Mouse (Mus musculus) liver, embryonic 14.5 days (tissue): ENCODE data around the gene Ror1. TPM values are rescaled to one million over a fixed set of nuclear protein-coding genes. Genes with fewer than 3 reads are reported as not detected.

Experiments
- ATAC-seq: fragments of 200-750 bp; cut with Nextera tagmentation; 2 replicates; pipeline ENCODE4 v1.8.0; 2017; ENCODE audit warnings: moderate number of reproducible peaks, mild to moderate bottlenecking, moderate library complexity; ENCODE audit not compliant: insufficient read depth
- DNase-seq, 3 experiments: peaks; one replicate each; pipeline ENCODE4 v3.0.0-alpha.2; 2012 to 2013; ENCODE audit warnings: low read depth in 3 of 3, low spot score in 3 of 3
- H3K27ac ChIP-seq: fragments of 300-500 bp; sonication (generic); 2 replicates; pipeline ENCODE4 v1.5.1; 2014; ENCODE audit warnings: moderate library complexity, mild to moderate bottlenecking, control low read depth, inconsistent platforms
- H3K27me3 ChIP-seq: fragments of 300-500 bp; sonication (generic); 2 replicates; pipeline ENCODE4 v1.6.1; 2014; ENCODE audit warnings: mild to moderate bottlenecking, low read length, moderate library complexity; ENCODE audit not compliant: control insufficient read depth, insufficient read depth
- H3K36me3 ChIP-seq: fragments of 300-500 bp; sonication (generic); replicated peaks from 2 replicates; pipeline ENCODE4 v1.6.1; 2014; ENCODE audit warnings: low read depth; ENCODE audit not compliant: control insufficient read depth, insufficient read depth
- H3K4me1 ChIP-seq, 2 experiments: fragments of 200-500 bp in 1 of 2; fragments of 300-500 bp in 1 of 2; sonication (generic) in 1 of 2; replicated peaks; 2 replicates each; pipeline ENCODE4 v1.6.1; 2012 to 2014; ENCODE audit warnings: antibody characterized with exemption in 1 of 2, inconsistent platforms in 1 of 2, low read length in 1 of 2; ENCODE audit not compliant: control insufficient read depth in 2 of 2, insufficient read depth in 2 of 2
- H3K4me2 ChIP-seq: fragments of 300-500 bp; sonication (generic); 2 replicates; pipeline ENCODE4 v1.6.1; 2014; ENCODE audit warnings: low read depth, mild to moderate bottlenecking, control low read depth, moderate library complexity
- H3K4me3 ChIP-seq, 2 experiments: fragments of 200-500 bp in 1 of 2; fragments of 300-500 bp in 1 of 2; sonication (generic) in 1 of 2; 2 replicates each; pipeline ENCODE4 v1.5.1; 2012 to 2014; ENCODE audit warnings: low read depth in 2 of 2, low read length in 2 of 2, mild to moderate bottlenecking in 2 of 2, control low read depth in 1 of 2, inconsistent platforms in 1 of 2, moderate library complexity in 1 of 2; ENCODE audit not compliant: insufficient read depth in 1 of 2
- H3K9ac ChIP-seq: fragments of 300-500 bp; sonication (generic); replicated peaks from 2 replicates; pipeline ENCODE4 v1.6.1; 2014; ENCODE audit warnings: mild to moderate bottlenecking, control low read depth, moderate library complexity
- H3K9me3 ChIP-seq: fragments of 300-500 bp; sonication (generic); 2 replicates; pipeline ENCODE4 v1.6.1; 2016; ENCODE audit warnings: low read length, mixed read lengths; ENCODE audit not compliant: control insufficient read depth
- CTCF ChIP-seq: IDR thresholded peaks from 2 replicates; pipeline ENCODE4 v1.5.1; 2016; ENCODE audit warnings: antibody characterized with exemption, low read depth, control low read depth
- EP300 ChIP-seq: IDR thresholded peaks from 2 replicates; pipeline ENCODE4 v1.6.1; 2016; ENCODE audit warnings: antibody characterized with exemption, low read depth
- WGBS: fragments of 180-500 bp; shearing (Covaris S2); extraction: QIAGEN DNeasy Blood & Tissue Kit; methylation state at CpG from one replicate; pipeline ENCODE4 v1.1.7; 2014; ENCODE audit not compliant: insufficient replicate concordance; 5-methylcytosine and 5-hydroxymethylcytosine counted together
- polyA plus RNA-seq, 2 experiments: library from polyadenylated mRNA; depleted of rRNA in 1 of 2; stranded (reverse) in 1 of 2; unstranded in 1 of 2; fragments of >200 nt; fragmentation: Nextera tagmentation in 1 of 2; extraction: Ambion mirVana in 1 of 2; gene quantifications; 2 replicates each; pipeline versions ENCODE4 v1.2.1 to v1.2.3; 2012 to 2014

Gene Ror1
- polyA plus RNA-seq, 2 experiments = 0.08 to 0.23 TPM

GRCm38 (mm10) chr4:100061396-100062066, 34.1 kb upstream of the Ror1 start:
- ATAC-seq (no peak), DNase-seq (no peak)
- H3K9me3 ChIP-seq = no peaks in the 10 kb centered on the region
- TF ChIP-seq CTCF (no peak), EP300 (no peak)
- H3K9ac ChIP-seq = no peak overlapping the region
- H3K27me3 ChIP-seq = no peaks in the 10 kb centered on the region
- no peaks in the 10 kb centered on the region for H3K36me3 ChIP-seq
- H3K4me1 ChIP-seq = no peaks in the 10 kb centered on the region
- H3K27ac ChIP-seq = no peak overlapping the region
- no peak overlapping the region for H3K4me3 ChIP-seq
- 73% methylated on average over 19 of the region's 19 CpGs for WGBS
- no peak overlapping the region for H3K4me2 ChIP-seq

- WGBS = 54% methylated on average over 2 of the region's 2 CpGs
- DNase-seq = no peak
- H3K4me1 ChIP-seq = no peaks in the 10 kb centered on the region
Measured at GRCm38 (mm10) chr4:100065686-100066085, 29.9 kb upstream of the Ror1 start.

DNA sequence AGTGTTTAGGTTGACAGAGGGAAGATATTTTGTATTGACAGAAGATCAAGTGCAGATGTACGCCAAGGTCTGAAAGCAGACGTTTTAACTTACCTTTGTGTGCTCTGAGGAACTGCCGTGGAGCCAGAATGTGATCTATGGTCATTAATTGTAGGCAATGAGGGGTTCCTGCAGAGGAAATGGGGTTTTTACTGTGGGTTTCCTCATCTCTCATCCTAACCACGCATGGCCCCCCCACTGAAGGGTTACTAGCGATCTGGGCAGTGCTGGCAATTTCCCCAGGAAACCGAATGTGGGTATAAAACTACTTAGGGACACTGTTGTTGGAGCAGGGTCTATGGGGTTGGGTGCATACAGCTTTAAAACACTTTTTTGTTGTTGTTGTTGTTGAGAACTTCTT, 25.5 kb upstream of the Ror1 start:
- Histone ChIP-seq H3K27me3 (no peaks in the 10 kb centered on the region), H3K27ac (no peak overlapping the region), H3K9me3 (no peaks in the 10 kb centered on the region), H3K4me1 (no peaks in the 10 kb centered on the region), H3K9ac (no peak overlapping the region), H3K36me3 (no peaks in the 10 kb centered on the region), H3K4me2 (no peak overlapping the region), H3K4me3 (no peak overlapping the region)
- 22% methylated on average over 6 of the region's 6 CpGs for WGBS
- DNase-seq (no peak), ATAC-seq (no peak)
- no peak for TF ChIP-seq EP300
- TF ChIP-seq CTCF = no peak

More at GRCm38 (mm10) chr4:100065686-100066085, 29.9 kb upstream of the Ror1 start:
- H3K27me3 ChIP-seq = no peaks in the 10 kb centered on the region
- ATAC-seq = no peak
- no peaks in the 10 kb centered on the region for H3K9me3 ChIP-seq
- H3K4me3 ChIP-seq = no peak overlapping the region
- H3K27ac ChIP-seq = no peak overlapping the region
- H3K4me2 ChIP-seq = no peak overlapping the region
- H3K9ac ChIP-seq = no peak overlapping the region
- no peak for TF ChIP-seq CTCF
- TF ChIP-seq EP300 = no peak
- H3K36me3 ChIP-seq = no peaks in the 10 kb centered on the region

DNA sequence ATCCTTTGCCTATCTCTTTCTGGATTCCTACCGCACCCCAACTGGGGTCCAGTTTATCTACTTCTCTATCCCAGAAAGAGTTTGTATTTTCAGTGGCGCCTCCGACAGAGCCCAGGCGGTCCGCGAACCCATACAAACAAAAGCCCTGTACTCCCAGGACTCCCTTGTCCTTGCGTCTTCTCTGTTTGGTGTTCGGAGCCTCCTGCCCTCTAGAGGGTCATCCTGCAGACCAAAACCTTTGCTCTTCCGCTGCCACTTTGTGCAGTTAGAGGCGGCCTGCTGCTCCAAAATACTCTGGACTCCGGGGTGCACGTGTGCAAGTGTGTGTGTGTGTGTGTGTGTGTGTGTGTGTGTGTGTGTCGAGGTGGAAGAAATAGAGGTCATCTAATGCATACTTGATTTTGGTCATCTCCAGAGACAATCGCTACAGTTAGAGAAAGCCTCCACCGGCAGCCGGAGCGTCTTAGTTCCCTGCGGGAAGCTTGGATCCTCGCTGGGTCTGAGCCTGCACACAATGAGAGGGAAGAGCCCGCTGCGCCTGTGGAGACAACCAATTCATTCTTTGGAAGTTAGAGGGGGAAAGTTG, 1.1 kb downstream of the Ror1 start:
- 6% methylated on average over 21 of the region's 21 CpGs for WGBS
- no peak for TF ChIP-seq CTCF
- TF ChIP-seq EP300 = no peak
- Histone ChIP-seq H3K27ac (no peak overlapping the region), H3K9me3 (no peaks in the 10 kb centered on the region), H3K4me1 (no peaks in the 10 kb centered on the region), H3K9ac (no peak overlapping the region), H3K4me3 (peak overlapping the region; percentile 37 to 52), H3K4me2 (peak overlapping the region; percentile 61), H3K36me3 (no peaks in the 10 kb centered on the region), H3K27me3 (peaks cover 21% of the 10 kb centered on the region)
- no peak for DNase-seq
- no peak for ATAC-seq

- TF ChIP-seq CTCF (no peak), EP300 (no peak)
- Histone ChIP-seq H3K27me3 (peaks cover 21% of the 10 kb centered on the region), H3K4me2 (no peak overlapping the region), H3K9ac (no peak overlapping the region), H3K4me1 (no peaks in the 10 kb centered on the region), H3K4me3 (no peak overlapping the region), H3K27ac (no peak overlapping the region), H3K9me3 (no peaks in the 10 kb centered on the region), H3K36me3 (no peaks in the 10 kb centered on the region)
- 23% methylated on average over 10 of the region's 10 CpGs for WGBS
- ATAC-seq (no peak), DNase-seq (no peak)
Measured at GRCm38 (mm10) chr4:100097364-100097979, 1.9 kb downstream of the Ror1 start.
